8 mouse cellular contexts compared by ENCODE assay signal in the genomic region with DNA sequence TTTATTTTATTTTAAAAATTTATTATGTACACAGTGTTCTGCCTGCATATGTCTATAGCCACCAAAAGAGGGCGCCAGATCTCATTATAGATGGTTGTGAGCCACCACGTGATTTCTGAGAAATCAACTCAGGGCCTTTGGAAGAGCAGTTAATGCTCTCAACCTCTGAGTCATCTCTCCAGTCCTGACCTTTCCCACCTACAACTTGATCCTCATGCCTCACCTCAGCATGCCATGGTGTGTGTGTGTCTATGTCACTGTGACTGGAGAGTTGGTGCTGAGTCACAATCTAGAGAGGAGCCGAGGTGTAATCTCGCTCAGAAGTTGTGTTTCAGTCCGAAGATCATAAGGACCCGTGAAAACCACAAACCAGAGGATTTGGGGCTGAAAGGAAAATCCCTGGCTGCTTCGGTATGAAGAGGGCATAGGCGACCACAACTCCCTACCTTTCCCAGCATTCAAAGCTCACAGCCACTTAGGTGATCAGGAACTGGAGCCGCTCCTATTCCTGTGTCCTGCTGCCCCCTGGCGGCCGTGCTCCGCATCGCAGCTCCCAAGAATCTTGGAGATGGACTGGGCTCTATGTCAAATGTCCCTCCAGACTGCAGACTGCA. TPM values are rescaled to one million over a fixed set of nuclear protein-coding genes. Genes with fewer than 3 reads are reported as not detected.
DNase-seq lines count a peak whose midpoint lies in the region; ATAC-seq and TF ChIP-seq lines count a peak whose summit lies in the region.

No protein-coding gene starts in this region.

- H3K9me3 ChIP-seq in CH12.LX (replicated peaks; ENCODE audit: low read length) = peaks cover 8% of the 10 kb centered on the region
- no peaks in the 10 kb centered on the region for H3K9me3 ChIP-seq in heart, embryonic 13.5 days

- peak overlapping the region; percentile 31 to 38 (median 38) for H3K4me3 ChIP-seq in CH12.LX (replicated peaks in 1 of 3; ENCODE audit: low read depth in 2 of 3, low read length in 2 of 3, poor library complexity in 1 of 3)
- no peak overlapping the region for H3K4me3 ChIP-seq in heart, embryonic 13.5 days

- H3K27me3 ChIP-seq in CH12.LX (replicated peaks) = peaks cover 47% of the 10 kb centered on the region
- peaks cover 21% of the 10 kb centered on the region for H3K27me3 ChIP-seq in heart, embryonic 13.5 days (replicated peaks)

- TF ChIP-seq POLR2A in CH12.LX (IDR thresholded peaks at IDR 0.05; ENCODE audit: low read depth, low read length) = 0 out of 2 replicates have a peak, but pooled peaks have one; percentile 45

- DNase-seq in CH12.LX (ENCODE audit: extremely low read depth) = peak; percentile 94
- DNase-seq in adrenal gland, adult 18-20 months (ENCODE audit: low spot score in 2 of 2) = peak; percentile 100
- peak; percentile 70 for DNase-seq in embryo, embryonic 11 days
- DNase-seq in layer of hippocampus, adult 9-10 months (ENCODE audit: low spot score) = peak; percentile 80
- DNase-seq in lung, postnatal 14 days = peak; percentile 98
- peak; percentile 95 for DNase-seq in right cerebral cortex, postnatal 14 days
- DNase-seq in urinary bladder, postnatal 4 days (ENCODE audit: low spot score in 2 of 2) = peak; percentile 67 to 94

- peak overlapping the region; percentile 35; the same call in 1 of the 2 replicates for H3K9ac ChIP-seq in CH12.LX (ENCODE audit: insufficient read depth, low read depth)
- no peak overlapping the region for H3K9ac ChIP-seq in heart, embryonic 13.5 days

- H3K4me2 ChIP-seq in CH12.LX (ENCODE audit: insufficient read depth, low read depth, poor library complexity, severe bottlenecking) = peak overlapping the region; percentile 79
- 0 out of 2 replicates have a peak overlapping the region, but pooled peaks have one; percentile 11 for H3K4me2 ChIP-seq in heart, embryonic 13.5 days

- H3K4me1 ChIP-seq in CH12.LX (ENCODE audit: control insufficient read depth in 1 of 2, insufficient read depth in 2 of 2) = peaks cover 3 to 4% of the 10 kb centered on the region in 2 experiments; a peak in 2 of 4 replicates
- no peaks in the 10 kb centered on the region for H3K4me1 ChIP-seq in heart, embryonic 13.5 days

- TF ChIP-seq EP300 in CH12.LX (IDR thresholded peaks at IDR 0.05; ENCODE audit: low read length) = peak; percentile 30; the same call in 1 of the 2 replicates

- TF ChIP-seq RAD21 in CH12.LX (IDR thresholded peaks at IDR 0.05; ENCODE audit: low read depth, low read length) = peak; percentile 94

- in situ Hi-C loops in CH12.LX (cut with MboI; ENCODE audit: low pct_ligation_motif_present, low pct_unique_long_range_greater_than_20kb, low sequenced_read_pairs) = loop anchor here (5.0 kb wide), 2 partner anchors 49 to 1334 kb away; no protein-coding TSS in a partner anchor

- WGBS in heart, embryonic 13.5 days = 23% methylated on average over 13 of the region's 13 CpGs

- dilution Hi-C loops in CH12.LX (cut with MboI; ENCODE audit: extremely low pct_ligation_motif_present, extremely low pct_unique_long_range_greater_than_20kb, low sequenced_read_pairs) = no loop called here

- H3K27ac ChIP-seq in CH12.LX (ENCODE audit: insufficient read depth, low read depth) = peak overlapping the region; percentile 23; the same call in 1 of the 2 replicates
- H3K27ac ChIP-seq in heart, embryonic 13.5 days (replicated peaks) = no peak overlapping the region

- peaks cover 2% of the 10 kb centered on the region in 2 experiments for H3K36me3 ChIP-seq in CH12.LX (replicated peaks in 1 of 2; ENCODE audit: control insufficient read depth in 1 of 2, insufficient read depth in 1 of 2, low read length in 1 of 2)
- no peaks in the 10 kb centered on the region for H3K36me3 ChIP-seq in heart, embryonic 13.5 days

- H3K79me2 ChIP-seq in CH12.LX (replicated peaks; ENCODE audit: control insufficient read depth, extremely low read depth, insufficient read depth, poor library complexity, severe bottlenecking) = no peaks in the 10 kb centered on the region

- no peak for ATAC-seq in heart, embryonic 13.5 days (ENCODE audit: extremely low read depth, insufficient number of reproducible peaks, low FRiP score, low TSS enrichment)

- TF ChIP-seq CTCF in CH12.LX (conservative IDR thresholded peaks at IDR 0.05 in 1 of 2, IDR thresholded peaks at IDR 0.05 in 1 of 2; ENCODE audit: low read depth in 2 of 2, low read length in 2 of 2) = peak; percentile 96 to 98

TF ChIP-seq in CH12.LX, 34 proteins besides CTCF, POLR2A, EP300 and RAD21:
- peak; percentile 12; the same call in 1 of the 2 replicates for TF ChIP-seq NRF1 (IDR thresholded peaks at IDR 0.05; ENCODE audit: low read depth, low read length)
- TF ChIP-seq MYC (IDR thresholded peaks at IDR 0.05; ENCODE audit: low read depth, low read length) = peak; percentile 94
- TF ChIP-seq RCOR1 (conservative IDR thresholded peaks at IDR 0.05; ENCODE audit: low read depth, low read length) = peak; percentile 85
- no peak for TF ChIP-seq KAT2A (IDR thresholded peaks at IDR 0.05; ENCODE audit: insufficient replicate concordance, low read length)
- TF ChIP-seq CHD2 (IDR thresholded peaks at IDR 0.05; ENCODE audit: low read length) = 0 out of 2 replicates have a peak, but pooled peaks have one; percentile 28
- TF ChIP-seq JUN (IDR thresholded peaks at IDR 0.05; ENCODE audit: insufficient read depth, low read depth, low read length) = no peak
- TF ChIP-seq ZMIZ1 (IDR thresholded peaks at IDR 0.05; ENCODE audit: low read depth, low read length) = 0 out of 2 replicates have a peak, but pooled peaks have one; percentile 26
- peak; percentile 76; the same call in 1 of the 2 replicates for TF ChIP-seq MAZ (IDR thresholded peaks at IDR 0.05; ENCODE audit: low read depth, low read length)
- peak; percentile 81 for TF ChIP-seq ZC3H11A (IDR thresholded peaks at IDR 0.05; ENCODE audit: low read depth, low read length)
- TF ChIP-seq MEF2A (IDR thresholded peaks at IDR 0.05; ENCODE audit: borderline replicate concordance, low read depth, low read length) = peak; percentile 37; the same call in 1 of the 2 replicates
- no peak for TF ChIP-seq GABPA (IDR thresholded peaks at IDR 0.05; ENCODE audit: insufficient replicate concordance, low read depth, low read length)
- no peak for TF ChIP-seq ETS1 (conservative IDR thresholded peaks at IDR 0.05; ENCODE audit: low read depth, low read length)
- TF ChIP-seq USF1 (IDR thresholded peaks at IDR 0.05; ENCODE audit: low read depth, low read length) = peak; percentile 90
- TF ChIP-seq SIN3A (IDR thresholded peaks at IDR 0.05; ENCODE audit: low read length) = peak; percentile 74
- no peak for TF ChIP-seq ZKSCAN1 (IDR thresholded peaks at IDR 0.05; ENCODE audit: borderline replicate concordance, low read depth, low read length)
- TF ChIP-seq E2F4 (IDR thresholded peaks at IDR 0.05; ENCODE audit: insufficient replicate concordance, low read depth, low read length) = no peak
- peak; percentile 97 for TF ChIP-seq MAX (IDR thresholded peaks at IDR 0.05; ENCODE audit: low read length)
- peak; percentile 70 for TF ChIP-seq NELFE (IDR thresholded peaks at IDR 0.05; ENCODE audit: low read depth, low read length)
- TF ChIP-seq USF2 (conservative IDR thresholded peaks at IDR 0.05; ENCODE audit: low read depth, low read length) = peak; percentile 90
- peak; percentile 94 for TF ChIP-seq SMC3 (IDR thresholded peaks at IDR 0.05; ENCODE audit: low read depth, low read length)
- TF ChIP-seq TCF12 (IDR thresholded peaks at IDR 0.05; ENCODE audit: low read depth, low read length) = no peak
- peak; percentile 87 for TF ChIP-seq MXI1 (IDR thresholded peaks at IDR 0.05; ENCODE audit: low read depth, low read length)
- peak; percentile 57; the same call in 1 of the 2 replicates for TF ChIP-seq HCFC1 (IDR thresholded peaks at IDR 0.05; ENCODE audit: low read depth, low read length)
- no peak for TF ChIP-seq POLR2AphosphoS2 (IDR thresholded peaks at IDR 0.05; ENCODE audit: low read depth, low read length)
- TF ChIP-seq IRF4 (IDR thresholded peaks at IDR 0.05; ENCODE audit: low read depth, low read length) = peak; percentile 51
- TF ChIP-seq CHD1 (IDR thresholded peaks at IDR 0.05; ENCODE audit: low read depth, low read length) = no peak
- TF ChIP-seq PAX5 (IDR thresholded peaks at IDR 0.05; ENCODE audit: low read length) = no peak
- TF ChIP-seq TBP (conservative IDR thresholded peaks at IDR 0.05; ENCODE audit: low read depth, low read length) = no peak
- TF ChIP-seq JUND (conservative IDR thresholded peaks at IDR 0.05; ENCODE audit: low read depth, low read length) = peak; percentile 47
- no peak for TF ChIP-seq ZNF384 (IDR thresholded peaks at IDR 0.05; ENCODE audit: low read depth, low read length)
- peak; percentile 83 for TF ChIP-seq ELF1 (IDR thresholded peaks at IDR 0.05; ENCODE audit: low read depth, low read length)
- TF ChIP-seq BHLHE40 (IDR thresholded peaks at IDR 0.05; ENCODE audit: low read depth, low read length) = peak; percentile 78
- TF ChIP-seq UBTF (IDR thresholded peaks at IDR 0.05; ENCODE audit: low read depth, low read length) = no peak
- TF ChIP-seq MAFK (IDR thresholded peaks at IDR 0.05; ENCODE audit: insufficient replicate concordance, low read length) = peak; percentile 48; the same call in 1 of the 2 replicates

RNA-seq across cellular contexts. Expression of gene H2-Q1, which starts 18.5 kb away (rescaled TPM):
- total RNA-seq in CH12.LX (2012; rRNA removed) (24.3 and 31.8 TPM in 2 replicates), CH12.LX (2014; rRNA removed) (2.2 and 2.4 TPM in 2 replicates)
- 10.1 and 13.9 TPM in 2 replicates for polyA plus RNA-seq in CH12.LX (2012; ENCODE audit: insufficient read length, low read depth)
- 10 to 100 TPM in 1 of 2 experiments, 1 to 10 TPM in 1; 3.7 to 11.4 TPM for total RNA-seq in adrenal gland, adult 18-20 months (2021)
- polyA plus RNA-seq in heart, embryonic 13.5 days (2015; fragmentation: Nextera tagmentation; extraction: Ambion mirVana) = 0.19 and 0.29 TPM in 2 replicates

RNA-seq across cellular contexts. Expression of gene H2-D1, which starts 39.2 kb away (rescaled TPM):
- total RNA-seq in CH12.LX (2012; rRNA removed) (817 and 944 TPM in 2 replicates), CH12.LX (2014; rRNA removed) (659 and 667 TPM in 2 replicates)
- polyA plus RNA-seq in CH12.LX (2012; ENCODE audit: insufficient read length, low read depth) = 880 and 952 TPM in 2 replicates
- 100 to 1,000 TPM; 219 to 653 TPM for total RNA-seq in adrenal gland, adult 18-20 months (2021)
- 43.4 and 48.6 TPM in 2 replicates for polyA plus RNA-seq in heart, embryonic 13.5 days (2015; fragmentation: Nextera tagmentation; extraction: Ambion mirVana)

RNA-seq across cellular contexts. Expression of gene H2-Q2, which starts 40.3 kb away (rescaled TPM):
- total RNA-seq in CH12.LX (2012; rRNA removed) (0.25 and 0.47 TPM in 2 replicates), CH12.LX (2014; rRNA removed) (not detected in 2 replicates)
- 15.1 and 21.6 TPM in 2 replicates for polyA plus RNA-seq in CH12.LX (2012; ENCODE audit: insufficient read length, low read depth)
- 1 to 10 TPM; 2.3 to 5.4 TPM for total RNA-seq in adrenal gland, adult 18-20 months (2021)
- 3.3 and 3.4 TPM in 2 replicates for polyA plus RNA-seq in heart, embryonic 13.5 days (2015; fragmentation: Nextera tagmentation; extraction: Ambion mirVana)
